Mouse (Mus musculus) heart, postnatal 0 days (tissue): ENCODE measurements around the gene Fam120a. TPM values are rescaled to one million over a fixed set of nuclear protein-coding genes. Genes with fewer than 3 reads are reported as not detected.

Experiments used
- ATAC-seq: fragments of 200-750 bp; cut with Nextera tagmentation; 2 replicates; pipeline ENCODE4 v1.8.0; 2017; ENCODE audit warnings: low read depth, moderate number of reproducible peaks, moderate library complexity; ENCODE audit not compliant: insufficient read depth
- DNase-seq: peaks from one replicate; pipeline ENCODE4 v3.0.0-alpha.2; 2016; ENCODE audit warnings: low spot score
- H3K27ac ChIP-seq: fragments of 300-500 bp; sonication (generic); 2 replicates; pipeline ENCODE4 v1.5.1; 2014; ENCODE audit warnings: low read depth, mild to moderate bottlenecking
- H3K27me3 ChIP-seq: fragments of 300-500 bp; sonication (generic); 2 replicates; pipeline ENCODE4 v1.6.1; 2014; ENCODE audit warnings: low read length, mixed read lengths; ENCODE audit not compliant: control insufficient read depth, insufficient read depth
- H3K36me3 ChIP-seq: fragments of 300-500 bp; sonication (generic); replicated peaks from 2 replicates; pipeline ENCODE4 v1.6.1; 2014; ENCODE audit warnings: low read length, mixed read lengths; ENCODE audit not compliant: control insufficient read depth, insufficient read depth
- H3K4me1 ChIP-seq: fragments of 300-500 bp; sonication (generic); 2 replicates; pipeline ENCODE4 v1.6.1; 2014; ENCODE audit warnings: antibody characterized with exemption; ENCODE audit not compliant: control insufficient read depth, insufficient read depth
- H3K4me2 ChIP-seq: fragments of 300-500 bp; sonication (generic); 2 replicates; pipeline ENCODE4 v1.6.1; 2014; ENCODE audit warnings: low read depth, mild to moderate bottlenecking, low read length, moderate library complexity
- H3K4me3 ChIP-seq: fragments of 300-500 bp; sonication (generic); 2 replicates; pipeline ENCODE4 v1.5.1; 2014; ENCODE audit warnings: low read depth, low read length
- H3K9ac ChIP-seq: fragments of 300-500 bp; sonication (generic); replicated peaks from 2 replicates; pipeline ENCODE4 v1.6.1; 2014; ENCODE audit warnings: low read depth, low read length, mixed read lengths
- H3K9me3 ChIP-seq: fragments of 300-500 bp; sonication (generic); replicated peaks from 2 replicates; pipeline ENCODE4 v1.6.1; 2016; ENCODE audit warnings: low read length; ENCODE audit not compliant: control insufficient read depth
- CTCF ChIP-seq: IDR thresholded peaks from 2 replicates; pipeline ENCODE4 v1.5.1; 2016; ENCODE audit warnings: antibody characterized with exemption, control low read depth, low read depth
- EP300 ChIP-seq: IDR thresholded peaks from 2 replicates; pipeline ENCODE4 v1.6.1; 2016; ENCODE audit warnings: antibody characterized with exemption, low read depth
- WGBS: fragments of 180-500 bp; shearing (Covaris S2); extraction: QIAGEN DNeasy Blood & Tissue Kit; methylation state at CpG from one replicate; pipeline ENCODE4 v1.1.7; 2014; 5-methylcytosine and 5-hydroxymethylcytosine counted together
- polyA plus RNA-seq: library from polyadenylated mRNA; unstranded; fragments of >200 nt; fragmentation: Nextera tagmentation; extraction: Ambion mirVana; gene quantifications from 2 replicates; pipeline ENCODE4 v1.2.1, GENCODE M21; 2015
- total RNA-seq: library from RNA; depleted of rRNA; stranded (reverse); fragments of >200 nt; gene quantifications from 2 replicates; pipeline ENCODE4 v1.2.3, GENCODE M21; 2014; ENCODE audit warnings: low replicate concordance

The Fam120a gene
- total and polyA plus RNA-seq, 2 experiments from 2014 or later: 13.4 to 112 TPM

DNA sequence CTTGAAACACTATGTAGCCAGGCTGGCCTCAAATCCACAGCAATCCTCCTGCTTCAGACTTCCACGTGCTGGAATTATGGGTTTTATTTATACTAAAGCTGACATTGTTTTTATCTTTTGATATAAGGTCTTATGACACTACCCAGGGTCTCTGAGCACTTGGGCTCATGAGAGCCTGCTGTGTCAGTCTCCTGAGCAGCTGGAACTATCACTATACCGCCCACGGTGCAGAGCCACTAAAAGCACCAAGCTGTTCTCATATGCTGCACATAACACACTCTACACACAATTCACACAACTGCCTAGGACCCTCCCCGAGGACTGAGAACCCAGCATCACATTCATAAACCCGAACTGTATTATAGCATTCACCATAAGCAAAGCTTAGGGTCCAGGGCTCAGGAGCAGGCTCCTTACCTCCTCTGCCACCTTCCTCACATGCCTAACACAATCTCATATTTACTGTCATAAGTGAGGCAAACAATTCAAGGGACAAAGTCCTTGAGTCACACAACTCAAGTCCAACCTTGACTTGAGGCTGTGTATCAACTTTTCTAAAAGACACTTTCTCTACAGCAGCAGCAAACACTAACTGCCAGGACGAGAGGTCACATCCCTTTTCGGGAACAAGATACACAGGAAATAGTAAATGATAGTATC, 47.9 kb downstream of the Fam120a start:
- Histone ChIP-seq H3K36me3 (peaks cover 64% of the 10 kb centered on the region), H3K4me2 (no peak overlapping the region), H3K27ac (no peak overlapping the region), H3K4me1 (peaks cover 17% of the 10 kb centered on the region), H3K27me3 (no peaks in the 10 kb centered on the region), H3K4me3 (no peak overlapping the region), H3K9ac (no peak overlapping the region), H3K9me3 (no peaks in the 10 kb centered on the region)
- TF ChIP-seq CTCF (no peak), EP300 (no peak)
- DNase-seq: no peak
- 69% methylated on average over 7 of the region's 7 CpGs for WGBS
- no peak for ATAC-seq

DNA sequence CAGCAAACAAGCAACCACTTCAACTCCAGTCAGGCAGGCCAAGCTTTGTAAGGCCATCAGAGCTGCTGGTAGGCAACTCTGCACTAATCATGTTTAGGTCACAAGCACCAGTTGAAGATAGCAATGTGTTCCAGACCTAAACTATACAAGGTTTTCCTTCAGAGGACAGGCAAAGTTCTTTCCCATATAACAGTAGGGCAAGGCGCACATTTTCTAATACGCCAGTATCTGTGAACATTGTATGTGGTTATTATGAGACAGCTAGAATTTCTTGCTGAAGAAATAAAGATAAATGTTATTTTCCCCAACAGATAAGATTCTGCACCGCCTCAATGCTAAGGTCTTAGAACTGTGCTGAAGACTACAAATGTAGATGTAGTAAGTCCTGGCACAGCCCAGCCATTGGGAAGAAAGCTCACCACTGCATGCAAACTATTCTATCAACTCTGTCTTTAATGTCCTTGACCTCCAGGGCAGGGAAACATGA, 50.7 kb downstream of the Fam120a start:
- H3K4me1 ChIP-seq: peaks cover 22% of the 10 kb centered on the region
- H3K4me3 ChIP-seq: no peak overlapping the region
- peaks cover 69% of the 10 kb centered on the region for H3K36me3 ChIP-seq
- H3K9me3 ChIP-seq: no peaks in the 10 kb centered on the region
- DNase-seq (no peak), ATAC-seq (no peak)
- peak overlapping the region; percentile 35 for H3K27ac ChIP-seq
- WGBS: 85% methylated on average over 3 of the region's 3 CpGs
- no peak overlapping the region for H3K4me2 ChIP-seq
- H3K9ac ChIP-seq: no peak overlapping the region
- no peak for TF ChIP-seq CTCF
- no peak for TF ChIP-seq EP300
- H3K27me3 ChIP-seq: no peaks in the 10 kb centered on the region

DNA sequence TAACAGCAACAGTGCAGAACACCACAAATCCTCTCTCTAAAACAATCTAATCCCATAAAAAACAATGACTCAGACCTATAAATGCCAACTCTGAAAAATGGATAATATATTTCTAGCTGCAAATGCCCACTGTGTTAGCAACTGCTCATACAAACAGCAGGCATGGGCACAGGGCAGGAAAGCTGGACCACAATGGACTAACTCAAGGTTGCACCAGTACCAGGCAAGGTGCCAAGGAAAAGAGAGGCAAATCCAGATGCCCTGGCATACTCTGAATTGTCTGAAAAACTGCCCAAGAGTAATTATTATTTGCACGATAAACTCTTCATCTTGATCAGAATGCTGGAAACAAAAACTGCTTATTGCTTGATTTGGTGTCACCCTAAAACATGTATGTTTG, 54.1 kb downstream of the Fam120a start:
- Histone ChIP-seq H3K4me3 (no peak overlapping the region), H3K9me3 (no peaks in the 10 kb centered on the region), H3K36me3 (peaks cover 66% of the 10 kb centered on the region), H3K27me3 (no peaks in the 10 kb centered on the region), H3K4me1 (peaks cover 22% of the 10 kb centered on the region), H3K9ac (no peak overlapping the region), H3K4me2 (no peak overlapping the region), H3K27ac (no peak overlapping the region)
- DNase-seq (peak; percentile 30), ATAC-seq (no peak)
- 35% methylated on average over 1 of the region's 1 CpGs for WGBS
- no peak for TF ChIP-seq EP300
- no peak for TF ChIP-seq CTCF

DNA sequence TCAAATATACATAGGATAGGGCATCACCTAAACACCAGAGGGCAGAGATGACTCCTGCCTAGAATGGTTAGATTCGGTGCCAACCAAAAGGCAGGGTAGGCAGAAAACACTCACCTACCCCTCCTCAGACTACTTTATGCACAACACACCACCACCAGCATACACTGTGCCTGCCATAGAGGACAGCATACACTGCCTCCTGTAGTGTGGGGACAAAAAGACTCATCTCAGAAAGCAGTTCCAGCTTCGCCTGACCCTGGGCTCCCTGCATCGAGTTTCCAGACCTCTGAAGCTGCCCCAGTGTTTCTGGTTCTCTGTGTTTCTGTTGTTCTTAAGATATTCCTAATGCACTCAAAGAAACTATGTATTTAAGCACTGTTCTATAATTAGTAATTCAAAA, 54.7 kb downstream of the Fam120a start:
- Histone ChIP-seq H3K36me3 (peaks cover 72% of the 10 kb centered on the region), H3K9ac (no peak overlapping the region), H3K9me3 (no peaks in the 10 kb centered on the region), H3K4me3 (no peak overlapping the region), H3K4me1 (peaks cover 22% of the 10 kb centered on the region), H3K27ac (no peak overlapping the region), H3K4me2 (no peak overlapping the region), H3K27me3 (no peaks in the 10 kb centered on the region)
- ATAC-seq (no peak), DNase-seq (no peak)
- TF ChIP-seq EP300 (no peak), CTCF (no peak)
- WGBS: 73% methylated on average over 3 of the region's 3 CpGs

DNA sequence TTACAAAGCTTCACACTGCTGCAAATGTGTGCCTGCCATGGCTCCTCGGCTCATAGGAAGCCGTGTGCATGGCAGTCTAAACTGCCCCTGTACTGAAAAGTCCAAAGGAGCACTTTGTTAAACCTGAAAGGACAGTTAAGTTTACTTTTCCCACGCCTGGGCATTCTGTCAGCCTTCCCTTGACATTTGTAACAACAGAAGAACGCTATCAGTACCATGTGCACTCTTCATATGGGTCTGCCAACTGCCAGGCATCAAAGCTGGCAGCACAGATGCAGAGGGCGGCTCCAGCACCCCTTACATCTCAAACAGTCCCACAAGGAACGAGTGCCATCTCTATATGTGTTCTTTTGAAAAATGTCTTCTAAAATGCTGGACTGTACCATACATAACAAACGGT, 56.4 kb downstream of the Fam120a start:
- Histone ChIP-seq H3K9me3 (no peaks in the 10 kb centered on the region), H3K4me3 (no peak overlapping the region), H3K27ac (no peak overlapping the region), H3K4me2 (no peak overlapping the region), H3K27me3 (no peaks in the 10 kb centered on the region), H3K36me3 (peaks cover 79% of the 10 kb centered on the region), H3K4me1 (peaks cover 11% of the 10 kb centered on the region; the same call in 1 of the 2 replicates), H3K9ac (no peak overlapping the region)
- TF ChIP-seq CTCF (no peak), EP300 (no peak)
- no peak for ATAC-seq
- 80% methylated on average over 7 of the region's 7 CpGs for WGBS
- DNase-seq: no peak

DNA sequence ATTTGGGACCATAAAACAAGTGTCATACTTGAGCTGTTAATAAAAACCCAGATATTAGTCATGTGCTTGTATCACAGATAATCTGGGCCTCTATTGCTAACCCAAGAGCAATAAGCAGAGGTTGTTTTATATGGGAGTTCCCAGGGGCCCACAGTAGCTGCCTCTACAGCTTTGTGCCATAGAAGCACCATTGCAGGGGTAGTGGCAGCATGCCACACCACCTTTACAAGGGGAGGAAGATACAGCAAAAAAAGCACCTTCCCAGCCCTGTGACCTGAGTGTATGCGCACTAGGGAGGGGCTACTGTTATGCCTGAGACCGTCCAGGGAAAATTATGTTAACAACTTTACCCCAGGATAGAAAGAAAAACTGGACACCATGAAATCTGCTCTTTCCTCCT, 62.4 kb downstream of the Fam120a start:
- Histone ChIP-seq H3K9ac (no peak overlapping the region), H3K9me3 (no peaks in the 10 kb centered on the region), H3K4me2 (no peak overlapping the region), H3K36me3 (peaks cover 80% of the 10 kb centered on the region), H3K27me3 (no peaks in the 10 kb centered on the region), H3K4me3 (no peak overlapping the region), H3K27ac (no peak overlapping the region), H3K4me1 (no peaks in the 10 kb centered on the region)
- DNase-seq: no peak
- ATAC-seq: no peak
- WGBS: 88% methylated on average over 2 of the region's 2 CpGs
- no peak for TF ChIP-seq EP300
- no peak for TF ChIP-seq CTCF
